Mouse (Mus musculus) olfactory bulb, adult 2 months (tissue): ENCODE measurements around the gene Plcb1.

ENCODE experiments used
- CTCF ChIP-seq: fragments of 200-500 bp; IDR thresholded peaks from 2 replicates; pipeline ENCODE4 v1.5.1; 2012; ENCODE audit warnings: low read depth, mild to moderate bottlenecking, low read length, moderate library complexity; ENCODE audit not compliant: insufficient read depth
- POLR2A ChIP-seq: fragments of 200-500 bp; IDR thresholded peaks from 2 replicates; pipeline ENCODE4 v1.6.1; 2012; ENCODE audit warnings: mild to moderate bottlenecking, low read depth, low read length, moderate library complexity; ENCODE audit not compliant: insufficient read depth

DNA sequence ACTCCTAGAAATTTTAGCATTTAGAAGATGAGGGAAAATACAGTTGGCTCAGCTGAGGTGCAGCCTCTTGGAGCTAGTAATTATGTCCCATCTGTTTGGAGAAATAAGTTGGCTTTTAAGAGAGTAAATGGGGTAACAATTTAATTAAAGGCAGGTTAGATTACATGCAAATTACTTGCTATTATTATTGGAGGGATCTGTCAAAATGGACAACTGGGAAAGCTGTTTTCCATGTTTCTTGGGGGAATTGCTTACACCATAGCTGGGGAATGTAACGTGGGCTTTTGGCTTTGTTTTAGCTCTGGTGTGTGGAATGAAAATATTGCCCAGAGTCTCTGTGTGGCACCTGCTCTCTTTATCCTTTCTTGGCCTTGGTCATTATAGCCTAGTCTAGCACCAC is 316.1 kb downstream of the Plcb1 start:
- no peak for TF ChIP-seq POLR2A
- no peak for TF ChIP-seq CTCF
